ENCODE assay signal across 24 mouse cellular contexts in genomic region chr17:13726832-13727355, GRCm38 (mm10). TPM values are rescaled to one million over a fixed set of nuclear protein-coding genes. Genes with fewer than 3 reads are reported as not detected.
DNase-seq lines count a peak whose midpoint lies in the region; ATAC-seq lines count a peak whose summit lies in the region.
"Had no signal": no experiment of that assay in that cellular context is flagged by ENCODE, and none has a peak within 500 bp of the region (broad histone marks: within the 10 kb centered on the region; RNA-seq: fewer than 3 reads in every experiment).

No protein-coding gene starts in this region.

- ATAC-seq in frontal cortex, adult (ENCODE audit: low TSS enrichment): peak; percentile 65
- ATAC-seq: activated CD4-positive, CD25-positive, alpha-beta regulatory T cell, adult 4 months; CD4-positive, CD25-positive, alpha-beta regulatory T cell, adult 4 months; forebrain, embryonic 14.5 days; Patski had no signal

- intact Hi-C loops in left cerebral cortex, postnatal 36 days (cut with DNase I): no loop called here

- DNase-seq in frontal cortex, postnatal 10 days (ENCODE audit: low spot score in 2 of 2): no peak
- DNase-seq in frontal cortex, postnatal 36 days (ENCODE audit: low spot score in 2 of 2): peak; percentile 23 to 44
- DNase-seq in frontal cortex, postnatal 14 days (ENCODE audit: low spot score in 2 of 2): no peak
- DNase-seq in left cerebral cortex, postnatal 36 days (ENCODE audit: low spot score in 2 of 2): peak; percentile 23 to 54
- DNase-seq in left cerebral cortex, adult 11 months (ENCODE audit: low spot score): no peak
- peak; percentile 35 for DNase-seq in right cerebral cortex, postnatal 25 days
- no peak for DNase-seq in right cerebral cortex, postnatal 14 days
- DNase-seq: adrenal gland, adult 8-10 months; adrenal gland, postnatal 14 days; adrenal gland, postnatal 36 days; B cell, adult 2 months; cerebellum, adult 11 months; cerebellum, adult 18-20 months; cerebellum, adult 8-10 months; cerebellum, adult 9-11 months; cerebellum, postnatal 14 days; cerebellum, postnatal 36 days; embryo, embryonic 11 days had no signal

RNA-seq across cellular contexts. Expression of gene Afdn, which starts 33.4 kb away (rescaled TPM):
- total RNA-seq in left cerebral cortex, postnatal 36 days (2021): 100 to 1,000 TPM; 105 to 138 TPM

RNA-seq across cellular contexts. Expression of gene Tcte2, which starts 34.7 kb away (rescaled TPM):
- 10 to 100 TPM; 17.8 to 21.6 TPM for total RNA-seq in left cerebral cortex, postnatal 36 days (2021)
- total RNA-seq: common myeloid progenitor, adult 5-6 weeks had no signal

Comparison
In these comparisons a context has a peak if more than half of its experiments do, and no peak if none do; other contexts are left out.
1. DNase-seq: peak in frontal cortex, postnatal 36 days (2 of 2), left cerebral cortex, postnatal 36 days (2 of 2) and right cerebral cortex, postnatal 25 days (single experiment); none in frontal cortex, postnatal 10 days (0 of 2), frontal cortex, postnatal 14 days (0 of 2), left cerebral cortex, adult 11 months (single experiment) and right cerebral cortex, postnatal 14 days (single experiment).